Mouse (Mus musculus): Measurements from ENCODE around the gene Clec16a.

The Clec16a gene

GRCm38 (mm10) chr16:10533781-10534180 lies 11.4 kb upstream of the Clec16a start:
- no peak for DNase-seq (ENCODE audit: extremely low read depth, insufficient read length, low spot score)

- no peak for DNase-seq (ENCODE audit: extremely low read depth, insufficient read length, low spot score)
Measured at GRCm38 (mm10) chr16:10534567-10534966, 10.6 kb upstream of the Clec16a start.

GRCm38 (mm10) chr16:10536323-10536722 lies 8.8 kb upstream of the Clec16a start:
- no peak for DNase-seq (ENCODE audit: extremely low read depth, insufficient read length, low spot score)

GRCm38 (mm10) chr16:10536961-10537360 lies 8.2 kb upstream of the Clec16a start:
- DNase-seq (ENCODE audit: extremely low read depth, insufficient read length, low spot score): no peak

GRCm38 (mm10) chr16:10540763-10541597 lies 4.2 kb upstream of the Clec16a start:
- DNase-seq (ENCODE audit: extremely low read depth, insufficient read length, low spot score): peak; percentile 47

- DNase-seq (ENCODE audit: extremely low read depth, insufficient read length, low spot score): peak; percentile 40
Measured at GRCm38 (mm10) chr16:10541598-10541930, 3.6 kb upstream of the Clec16a start.

- peak; percentile 55 for DNase-seq (ENCODE audit: extremely low read depth, insufficient read length, low spot score)
Measured at GRCm38 (mm10) chr16:10542266-10542665, 2.9 kb upstream of the Clec16a start.

- DNase-seq (ENCODE audit: extremely low read depth, insufficient read length, low spot score): peak; percentile 95
Measured at GRCm38 (mm10) chr16:10542698-10543365, 2.3 kb upstream of the Clec16a start, which contains the start of gene Dexi. Dexi (minus strand) TSS chr16:10543054.

- DNase-seq (ENCODE audit: extremely low read depth, insufficient read length, low spot score): no peak
Measured at GRCm38 (mm10) chr16:10546865-10547264, 1.7 kb downstream of the Clec16a start.

- DNase-seq (ENCODE audit: extremely low read depth, insufficient read length, low spot score): no peak
Measured at GRCm38 (mm10) chr16:10548938-10549337, 3.8 kb downstream of the Clec16a start.

- no peak for DNase-seq (ENCODE audit: extremely low read depth, insufficient read length, low spot score)
Measured at GRCm38 (mm10) chr16:10549600-10549999, 4.5 kb downstream of the Clec16a start.

GRCm38 (mm10) chr16:10551592-10551991 lies 6.5 kb downstream of the Clec16a start:
- DNase-seq (ENCODE audit: extremely low read depth, insufficient read length, low spot score): no peak

- no peak for DNase-seq (ENCODE audit: extremely low read depth, insufficient read length, low spot score)
Measured at GRCm38 (mm10) chr16:10553858-10554257, 8.7 kb downstream of the Clec16a start.

GRCm38 (mm10) chr16:10559991-10560390 lies 14.9 kb downstream of the Clec16a start:
- DNase-seq (ENCODE audit: extremely low read depth, insufficient read length, low spot score): no peak

- DNase-seq (ENCODE audit: extremely low read depth, insufficient read length, low spot score): peak; percentile 53
Measured at GRCm38 (mm10) chr16:10565278-10565885, 20.2 kb downstream of the Clec16a start.

- no peak for DNase-seq (ENCODE audit: extremely low read depth, insufficient read length, low spot score)
Measured at GRCm38 (mm10) chr16:10567153-10567552, 22.0 kb downstream of the Clec16a start.

GRCm38 (mm10) chr16:10569809-10570395 lies 24.8 kb downstream of the Clec16a start:
- DNase-seq (ENCODE audit: extremely low read depth, insufficient read length, low spot score): peak; percentile 73

GRCm38 (mm10) chr16:10570708-10571107 lies 25.6 kb downstream of the Clec16a start:
- DNase-seq (ENCODE audit: extremely low read depth, insufficient read length, low spot score): no peak

GRCm38 (mm10) chr16:10571820-10572219 lies 26.7 kb downstream of the Clec16a start:
- DNase-seq (ENCODE audit: extremely low read depth, insufficient read length, low spot score): peak; percentile 30

- peak; percentile 68 for DNase-seq (ENCODE audit: extremely low read depth, insufficient read length, low spot score)
Measured at GRCm38 (mm10) chr16:10574936-10575335, 29.8 kb downstream of the Clec16a start.

GRCm38 (mm10) chr16:10575915-10576314 lies 30.8 kb downstream of the Clec16a start:
- peak; percentile 67 for DNase-seq (ENCODE audit: extremely low read depth, insufficient read length, low spot score)
